Mouse (Mus musculus): ENCODE measurements around the gene Tmem169. TPM values are rescaled to one million over a fixed set of nuclear protein-coding genes. Genes with fewer than 3 reads are reported as not detected.

Tmem169 gene
- polyA plus RNA-seq, 1 experiment: 0.89 TPM

DNA sequence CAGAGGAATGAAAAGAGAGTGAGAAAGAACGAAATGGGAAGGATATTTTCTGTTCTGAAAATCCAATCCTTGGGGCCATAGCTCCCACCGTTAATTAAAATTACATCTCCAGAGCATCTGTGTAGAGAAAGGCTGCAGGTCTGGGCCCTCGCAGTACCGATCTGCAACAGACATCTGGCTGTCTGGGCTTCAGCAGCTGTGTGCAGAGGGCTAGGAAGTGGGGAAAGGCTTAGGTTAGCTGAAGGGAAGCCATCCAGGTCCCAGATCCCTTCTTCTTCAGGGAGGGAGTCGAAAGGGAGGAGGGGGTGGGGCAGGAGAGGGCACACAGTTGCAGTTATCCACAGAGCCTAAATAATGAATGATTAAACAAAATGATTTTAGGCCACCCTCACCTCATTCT is 370 bp downstream of the Tmem169 start:
- H3K27ac ChIP-seq (ENCODE audit: control insufficient read depth, insufficient read depth, low read length): no peak overlapping the region
- no peaks in the 10 kb centered on the region for H3K27me3 ChIP-seq (ENCODE audit: control insufficient read depth, insufficient read depth, low read length)
- H3K4me1 ChIP-seq (replicated peaks; ENCODE audit: control insufficient read depth, insufficient read depth, low read length): peaks cover 3% of the 10 kb centered on the region
- DNase-seq: no peak
- TF ChIP-seq CTCF (IDR thresholded peaks at IDR 0.05; ENCODE audit: borderline replicate concordance, control insufficient read depth, extremely low read depth, insufficient read depth, low read length, poor library complexity): no peak
- TF ChIP-seq POLR2A (IDR thresholded peaks at IDR 0.05; ENCODE audit: control insufficient read depth, extremely low read depth, insufficient read depth, low read length, poor library complexity): no peak
- H3K36me3 ChIP-seq (ENCODE audit: control insufficient read depth, insufficient read depth, low read length): no peaks in the 10 kb centered on the region
- H3K4me3 ChIP-seq (ENCODE audit: control insufficient read depth, insufficient read depth, low read length): no peak overlapping the region
- 11% methylated on average over 5 of the region's 5 CpGs for WGBS

DNA sequence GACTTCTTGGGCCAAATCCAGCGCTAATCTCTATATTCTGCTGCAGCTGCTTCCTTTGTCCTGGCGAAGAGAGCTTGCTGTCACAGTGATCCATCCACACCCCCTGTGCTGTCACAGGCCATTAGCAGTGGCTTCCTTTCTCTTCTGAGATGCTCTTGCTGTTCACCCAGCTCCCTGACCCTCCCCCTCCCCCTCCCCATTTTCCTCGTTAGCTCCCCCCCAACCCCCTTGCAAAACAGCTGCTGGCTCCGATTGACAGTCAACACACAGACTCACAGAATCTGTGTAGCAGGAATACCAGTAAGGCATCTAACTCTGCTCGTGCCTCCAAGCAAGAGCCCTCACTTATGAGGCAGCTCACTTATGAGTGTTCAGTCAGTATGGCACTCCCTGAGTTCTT is 2.7 kb downstream of the Tmem169 start:
- WGBS: 85% methylated on average over 5 of the region's 5 CpGs
- no peak overlapping the region for H3K27ac ChIP-seq (ENCODE audit: control insufficient read depth, insufficient read depth, low read length)
- no peak for DNase-seq
- H3K36me3 ChIP-seq (ENCODE audit: control insufficient read depth, insufficient read depth, low read length): no peaks in the 10 kb centered on the region
- H3K27me3 ChIP-seq (ENCODE audit: control insufficient read depth, insufficient read depth, low read length): no peaks in the 10 kb centered on the region
- no peak overlapping the region for H3K4me3 ChIP-seq (ENCODE audit: control insufficient read depth, insufficient read depth, low read length)
- H3K4me1 ChIP-seq (replicated peaks; ENCODE audit: control insufficient read depth, insufficient read depth, low read length): peaks cover 3% of the 10 kb centered on the region
- TF ChIP-seq POLR2A (IDR thresholded peaks at IDR 0.05; ENCODE audit: control insufficient read depth, extremely low read depth, insufficient read depth, low read length, poor library complexity) (no peak), CTCF (IDR thresholded peaks at IDR 0.05; ENCODE audit: borderline replicate concordance, control insufficient read depth, extremely low read depth, insufficient read depth, low read length, poor library complexity) (no peak)

DNA sequence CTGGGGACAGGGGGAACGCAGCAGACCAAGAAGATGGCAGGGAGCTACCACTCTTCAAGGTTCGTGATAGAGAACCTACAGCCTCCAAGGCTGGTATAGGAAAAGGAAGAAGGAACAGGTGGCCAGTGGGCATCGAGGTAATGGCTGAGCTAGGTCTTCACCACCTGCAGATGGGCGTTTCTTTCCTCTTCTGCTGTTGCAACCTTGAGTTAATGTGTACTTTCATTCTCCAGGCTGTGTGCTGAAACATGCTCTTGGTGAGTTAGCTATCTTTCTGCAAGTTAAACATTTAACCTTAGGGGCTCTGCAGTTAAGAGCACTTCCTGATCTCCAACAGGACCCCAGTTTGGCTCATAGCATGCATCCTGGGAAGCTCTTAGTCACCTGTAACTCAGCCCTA is 3.7 kb downstream of the Tmem169 start:
- DNase-seq: no peak
- H3K27ac ChIP-seq (ENCODE audit: control insufficient read depth, insufficient read depth, low read length): no peak overlapping the region
- H3K4me1 ChIP-seq (replicated peaks; ENCODE audit: control insufficient read depth, insufficient read depth, low read length): peaks cover 3% of the 10 kb centered on the region
- H3K4me3 ChIP-seq (ENCODE audit: control insufficient read depth, insufficient read depth, low read length): no peak overlapping the region
- WGBS: 65% methylated on average over 4 of the region's 4 CpGs
- no peak for TF ChIP-seq CTCF (IDR thresholded peaks at IDR 0.05; ENCODE audit: borderline replicate concordance, control insufficient read depth, extremely low read depth, insufficient read depth, low read length, poor library complexity)
- TF ChIP-seq POLR2A (IDR thresholded peaks at IDR 0.05; ENCODE audit: control insufficient read depth, extremely low read depth, insufficient read depth, low read length, poor library complexity): no peak
- no peaks in the 10 kb centered on the region for H3K36me3 ChIP-seq (ENCODE audit: control insufficient read depth, insufficient read depth, low read length)
- H3K27me3 ChIP-seq (ENCODE audit: control insufficient read depth, insufficient read depth, low read length): no peaks in the 10 kb centered on the region

DNA sequence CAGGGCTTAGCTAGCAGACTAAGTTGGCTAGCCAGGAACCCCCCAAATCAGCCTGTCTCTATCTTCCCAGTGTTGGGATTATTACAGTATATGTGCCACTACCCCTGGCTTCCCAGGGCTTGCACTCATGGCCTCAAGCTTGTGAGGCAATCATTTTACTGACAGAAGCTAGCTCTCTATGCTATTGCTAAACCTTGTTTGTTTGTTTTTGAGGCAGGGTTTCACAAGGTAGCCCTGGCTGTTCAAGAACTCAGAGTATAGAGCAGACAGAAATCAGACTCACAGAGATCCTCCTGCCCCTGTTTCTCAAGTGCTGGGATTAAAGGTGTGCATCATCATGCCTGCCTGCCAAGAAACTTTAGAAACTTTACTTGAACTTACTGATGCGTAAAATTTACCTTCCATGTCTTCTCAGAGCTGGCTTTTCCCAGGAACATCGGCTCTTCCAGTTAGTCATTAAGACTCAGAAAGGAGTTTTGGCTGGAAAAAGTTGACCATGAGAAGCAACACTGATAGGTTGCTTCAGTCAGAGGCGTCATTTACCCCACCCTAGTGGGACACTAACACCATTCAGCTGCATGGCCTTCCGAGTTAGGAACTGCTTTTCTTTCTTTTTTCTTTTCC is 4.5 kb downstream of the Tmem169 start:
- DNase-seq: no peak
- H3K36me3 ChIP-seq (ENCODE audit: control insufficient read depth, insufficient read depth, low read length): no peaks in the 10 kb centered on the region
- peaks cover 3% of the 10 kb centered on the region for H3K4me1 ChIP-seq (replicated peaks; ENCODE audit: control insufficient read depth, insufficient read depth, low read length)
- no peak for TF ChIP-seq POLR2A (IDR thresholded peaks at IDR 0.05; ENCODE audit: control insufficient read depth, extremely low read depth, insufficient read depth, low read length, poor library complexity)
- no peak for TF ChIP-seq CTCF (IDR thresholded peaks at IDR 0.05; ENCODE audit: borderline replicate concordance, control insufficient read depth, extremely low read depth, insufficient read depth, low read length, poor library complexity)
- no peak overlapping the region for H3K27ac ChIP-seq (ENCODE audit: control insufficient read depth, insufficient read depth, low read length)
- H3K4me3 ChIP-seq (ENCODE audit: control insufficient read depth, insufficient read depth, low read length): no peak overlapping the region
- 94% methylated on average over 4 of the region's 4 CpGs for WGBS
- no peaks in the 10 kb centered on the region for H3K27me3 ChIP-seq (ENCODE audit: control insufficient read depth, insufficient read depth, low read length)

DNA sequence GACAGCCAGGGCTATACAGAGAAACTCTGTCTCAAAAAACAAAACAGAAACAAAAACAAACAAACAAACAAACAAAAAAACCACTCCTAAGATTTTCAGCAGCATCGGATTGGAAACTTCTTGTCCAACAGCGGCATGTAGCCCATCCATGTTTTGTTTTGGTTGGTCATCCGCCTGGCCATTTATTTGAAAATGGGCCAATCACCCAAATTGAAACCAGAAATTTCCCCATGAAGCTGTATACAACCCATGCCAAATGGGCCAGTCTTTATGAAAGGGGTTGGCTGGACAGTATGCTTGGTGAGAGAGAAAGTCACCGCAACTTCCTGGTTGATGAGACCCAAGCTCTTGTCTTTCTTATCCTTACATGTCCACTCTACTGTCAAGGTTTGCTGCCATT is 6.7 kb downstream of the Tmem169 start:
- Histone ChIP-seq H3K4me1 (replicated peaks; ENCODE audit: control insufficient read depth, insufficient read depth, low read length) (no peaks in the 10 kb centered on the region), H3K36me3 (ENCODE audit: control insufficient read depth, insufficient read depth, low read length) (no peaks in the 10 kb centered on the region), H3K4me3 (ENCODE audit: control insufficient read depth, insufficient read depth, low read length) (no peak overlapping the region), H3K27me3 (ENCODE audit: control insufficient read depth, insufficient read depth, low read length) (no peaks in the 10 kb centered on the region), H3K27ac (ENCODE audit: control insufficient read depth, insufficient read depth, low read length) (no peak overlapping the region)
- WGBS: 96% methylated on average over 4 of the region's 4 CpGs
- TF ChIP-seq POLR2A (IDR thresholded peaks at IDR 0.05; ENCODE audit: control insufficient read depth, extremely low read depth, insufficient read depth, low read length, poor library complexity): no peak
- TF ChIP-seq CTCF (IDR thresholded peaks at IDR 0.05; ENCODE audit: borderline replicate concordance, control insufficient read depth, extremely low read depth, insufficient read depth, low read length, poor library complexity): no peak
- DNase-seq: no peak

DNA sequence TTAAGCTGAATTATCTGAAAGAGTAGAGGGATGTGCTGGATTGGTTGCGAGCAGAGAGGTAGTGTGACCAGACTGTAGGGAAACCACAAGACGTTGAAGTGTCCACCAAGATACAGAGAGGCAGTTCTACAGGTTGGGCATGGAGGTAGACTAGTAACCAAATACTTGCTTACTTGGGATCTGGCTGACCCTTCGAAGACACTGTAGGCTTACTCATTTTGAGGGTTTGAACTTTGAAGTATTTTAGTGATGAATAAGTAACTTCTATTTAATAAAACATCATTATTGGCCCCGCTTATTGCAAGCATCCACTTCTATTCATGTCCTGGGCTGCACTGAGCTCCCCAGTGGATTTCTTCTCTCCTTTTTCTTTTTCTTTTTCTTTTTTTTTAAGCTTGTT is 7.3 kb downstream of the Tmem169 start:
- Histone ChIP-seq H3K36me3 (ENCODE audit: control insufficient read depth, insufficient read depth, low read length) (no peaks in the 10 kb centered on the region), H3K4me1 (replicated peaks; ENCODE audit: control insufficient read depth, insufficient read depth, low read length) (no peaks in the 10 kb centered on the region), H3K27me3 (ENCODE audit: control insufficient read depth, insufficient read depth, low read length) (no peaks in the 10 kb centered on the region), H3K27ac (ENCODE audit: control insufficient read depth, insufficient read depth, low read length) (no peak overlapping the region), H3K4me3 (ENCODE audit: control insufficient read depth, insufficient read depth, low read length) (no peak overlapping the region)
- TF ChIP-seq POLR2A (IDR thresholded peaks at IDR 0.05; ENCODE audit: control insufficient read depth, extremely low read depth, insufficient read depth, low read length, poor library complexity) (no peak), CTCF (IDR thresholded peaks at IDR 0.05; ENCODE audit: borderline replicate concordance, control insufficient read depth, extremely low read depth, insufficient read depth, low read length, poor library complexity) (no peak)
- no peak for DNase-seq
- WGBS: 96% methylated on average over 4 of the region's 4 CpGs

DNA sequence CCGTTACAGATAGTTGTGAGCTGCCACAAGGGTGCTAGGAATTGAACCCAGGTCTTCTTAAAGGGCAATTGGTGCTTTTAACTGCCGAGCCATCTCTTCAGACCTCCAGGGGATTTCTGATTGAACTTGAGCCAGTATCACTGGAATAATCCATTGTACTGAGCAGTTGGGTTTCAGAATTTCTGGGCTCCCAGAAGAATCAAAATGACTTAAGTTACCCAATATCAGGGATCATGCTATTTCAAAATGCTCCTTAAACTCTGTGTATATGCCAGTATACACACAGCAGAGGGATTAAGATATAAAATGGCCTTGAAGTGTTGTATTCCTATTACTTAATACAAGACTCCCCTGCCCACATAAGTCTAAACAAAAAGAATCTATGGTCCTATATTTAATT is 7.8 kb downstream of the Tmem169 start:
- Histone ChIP-seq H3K36me3 (ENCODE audit: control insufficient read depth, insufficient read depth, low read length) (no peaks in the 10 kb centered on the region), H3K27me3 (ENCODE audit: control insufficient read depth, insufficient read depth, low read length) (no peaks in the 10 kb centered on the region), H3K4me3 (ENCODE audit: control insufficient read depth, insufficient read depth, low read length) (no peak overlapping the region), H3K27ac (ENCODE audit: control insufficient read depth, insufficient read depth, low read length) (no peak overlapping the region), H3K4me1 (replicated peaks; ENCODE audit: control insufficient read depth, insufficient read depth, low read length) (no peaks in the 10 kb centered on the region)
- no peak for DNase-seq
- no peak for TF ChIP-seq POLR2A (IDR thresholded peaks at IDR 0.05; ENCODE audit: control insufficient read depth, extremely low read depth, insufficient read depth, low read length, poor library complexity)
- no peak for TF ChIP-seq CTCF (IDR thresholded peaks at IDR 0.05; ENCODE audit: borderline replicate concordance, control insufficient read depth, extremely low read depth, insufficient read depth, low read length, poor library complexity)
- 93% methylated on average over 2 of the region's 2 CpGs for WGBS
